Mouse (Mus musculus) mouse trophoblast stem cell (cell line): ENCODE results near the gene Sema6d.

Experiments used
- in situ Hi-C, 2 experiments: fragments of 300-500 bp; cut with MseI, MboI; formaldehyde crosslinking; loops; 2 replicates in 1 of 2; 3 replicates in 1 of 2; pipeline ENCODE4 v1.15.1; 2025

Sema6d gene

GRCm38 (mm10) chr2:124612727-124613510 is 523.1 kb downstream of the Sema6d start:
- in situ Hi-C loops: loop anchor here in 1 of 2 experiments (25.0 kb wide), 1 partner anchor 574 kb away; no protein-coding TSS in a partner anchor

DNA sequence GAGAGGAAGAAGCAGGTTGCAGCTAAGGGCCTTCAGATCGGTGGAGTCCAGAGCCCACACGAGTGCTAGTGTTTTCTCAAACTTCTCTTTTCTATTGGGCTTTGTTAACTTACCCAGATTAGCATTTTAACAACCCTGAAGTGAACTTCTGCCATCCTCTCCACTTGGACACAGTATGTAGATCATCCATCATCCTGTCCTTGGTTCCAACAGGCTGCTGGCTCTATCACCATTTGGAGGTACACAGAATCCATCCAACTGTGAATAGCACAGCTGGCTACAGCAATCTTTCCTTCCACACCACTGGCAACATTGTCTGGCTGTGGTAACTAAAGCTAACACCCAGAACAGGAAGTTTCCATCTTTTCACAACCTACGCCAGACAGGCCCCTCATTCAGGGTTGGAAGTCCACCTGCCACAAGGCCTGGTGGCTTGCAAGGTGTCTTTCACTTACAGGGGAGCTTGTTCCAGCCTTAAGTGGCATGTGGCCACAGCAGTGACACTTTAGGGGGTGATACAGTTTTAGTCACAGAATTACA is 524.0 kb downstream of the Sema6d start:
- in situ Hi-C loops: loop anchor here in 1 of 2 experiments (25.0 kb wide), 1 partner anchor 574 kb away; no protein-coding TSS in a partner anchor

GRCm38 (mm10) chr2:124616746-124617145 is 527.0 kb downstream of the Sema6d start:
- in situ Hi-C loops: loop anchor here in 1 of 2 experiments (25.0 kb wide), 1 partner anchor 571 kb away; no protein-coding TSS in a partner anchor

GRCm38 (mm10) chr2:124617440-124617839 is 527.7 kb downstream of the Sema6d start:
- in situ Hi-C loops: loop anchor here in 1 of 2 experiments (25.0 kb wide), 1 partner anchor 570 kb away; no protein-coding TSS in a partner anchor

- in situ Hi-C loops: loop anchor here in 1 of 2 experiments (25.0 kb wide), 1 partner anchor 569 kb away; no protein-coding TSS in a partner anchor
These were observed 528.3 kb downstream of the Sema6d start for GRCm38 (mm10) chr2:124618091-124618490.

GRCm38 (mm10) chr2:124618526-124619219 is 528.9 kb downstream of the Sema6d start:
- in situ Hi-C loops: loop anchor here in 1 of 2 experiments (25.0 kb wide), 1 partner anchor 569 kb away; no protein-coding TSS in a partner anchor

- in situ Hi-C loops: loop anchor here in 1 of 2 experiments (25.0 kb wide), 1 partner anchor 567 kb away; no protein-coding TSS in a partner anchor
These were observed 530.7 kb downstream of the Sema6d start for GRCm38 (mm10) chr2:124620470-124620869.

DNA sequence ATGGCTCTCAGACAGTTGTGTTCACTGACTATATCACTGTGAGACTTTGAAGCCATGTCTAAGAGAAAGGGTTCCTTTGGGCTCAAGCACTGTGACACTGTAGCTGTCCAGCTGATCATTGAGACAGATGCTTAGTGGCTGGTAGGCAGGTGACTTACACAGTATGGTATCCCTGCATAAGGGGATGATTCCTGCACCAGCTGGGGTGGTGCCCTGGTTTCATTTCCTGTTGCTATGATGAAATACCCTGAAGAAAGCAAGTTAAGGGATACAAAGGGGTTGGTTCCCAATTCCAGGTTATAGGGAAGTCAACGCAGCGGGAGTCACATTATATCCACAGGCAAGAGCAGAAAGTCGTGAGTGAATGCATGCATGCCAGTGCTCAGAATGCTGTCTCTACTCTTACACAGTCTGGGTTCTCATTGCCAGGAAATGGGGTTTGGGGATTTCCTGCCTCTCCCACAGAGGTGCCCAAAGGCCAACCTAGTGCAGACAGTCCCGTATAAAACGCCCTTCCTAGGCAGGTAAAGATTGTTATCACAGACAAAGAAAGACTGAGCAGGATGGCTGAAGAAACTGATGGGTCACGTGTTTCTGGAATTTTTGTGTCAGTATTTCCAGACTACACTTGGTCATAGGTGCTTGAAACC is 532.3 kb downstream of the Sema6d start:
- in situ Hi-C loops: loop anchor here in 1 of 2 experiments (25.0 kb wide), 1 partner anchor 565 kb away; no protein-coding TSS in a partner anchor

GRCm38 (mm10) chr2:124624247-124624929 is 534.6 kb downstream of the Sema6d start:
- in situ Hi-C loops: loop anchor here in 1 of 2 experiments (25.0 kb wide), 1 partner anchor 563 kb away; no protein-coding TSS in a partner anchor

DNA sequence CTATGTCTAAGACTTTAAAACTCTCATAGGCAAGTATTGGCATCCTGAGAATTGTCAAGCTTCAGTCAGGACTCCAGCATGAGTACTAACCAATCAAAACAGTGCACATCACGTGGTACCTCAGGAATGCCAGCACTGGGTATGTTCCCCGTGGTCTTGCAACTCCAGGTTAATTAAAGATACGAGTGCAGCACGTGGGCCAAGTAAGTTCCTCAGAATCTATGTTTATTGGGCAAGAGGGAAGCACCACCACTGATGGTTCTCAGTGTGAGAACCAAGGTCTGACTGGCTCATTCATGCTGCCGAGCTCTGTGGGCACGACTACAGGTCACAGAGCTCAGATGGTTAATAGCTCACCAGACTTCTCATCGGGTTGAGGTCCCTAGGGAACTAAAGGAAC is 536.7 kb downstream of the Sema6d start:
- in situ Hi-C loops: no loop called here

- in situ Hi-C loops: no loop called here
These were observed 537.9 kb downstream of the Sema6d start for GRCm38 (mm10) chr2:124627664-124628063.

- in situ Hi-C loops: no loop called here
These were observed 538.9 kb downstream of the Sema6d start for GRCm38 (mm10) chr2:124628701-124629100.

- in situ Hi-C loops: no loop called here
These were observed 544.7 kb downstream of the Sema6d start for GRCm38 (mm10) chr2:124634400-124634998.

DNA sequence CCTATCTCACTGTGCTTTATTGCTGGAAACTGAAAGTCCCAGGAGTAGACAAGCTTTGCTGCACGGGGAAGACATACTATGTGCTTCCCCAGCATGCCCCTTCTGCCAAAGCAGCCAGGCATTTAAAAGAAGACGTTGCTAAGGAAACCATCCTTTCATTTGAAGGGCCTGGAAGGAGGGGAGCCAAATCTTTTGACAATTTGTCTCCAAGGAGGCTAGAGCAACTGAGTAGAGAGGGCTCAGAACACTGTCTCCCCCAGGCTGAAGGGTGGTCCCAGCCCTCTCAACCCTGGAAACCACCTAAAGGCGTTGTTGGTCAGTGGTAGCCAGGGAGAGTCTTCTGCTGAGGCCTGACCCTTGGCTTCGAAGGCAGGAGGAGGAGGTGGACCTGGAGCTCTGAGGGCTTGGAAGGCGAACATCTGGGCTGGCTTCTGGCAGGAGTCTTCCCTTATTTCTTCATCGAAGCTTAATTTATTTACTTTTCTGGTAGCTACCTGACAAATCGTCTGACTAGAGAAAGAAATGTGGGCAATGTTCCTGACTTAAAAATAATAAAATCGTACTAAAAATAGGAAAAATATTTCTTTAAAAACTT is 545.6 kb downstream of the Sema6d start:
- in situ Hi-C loops: no loop called here

DNA sequence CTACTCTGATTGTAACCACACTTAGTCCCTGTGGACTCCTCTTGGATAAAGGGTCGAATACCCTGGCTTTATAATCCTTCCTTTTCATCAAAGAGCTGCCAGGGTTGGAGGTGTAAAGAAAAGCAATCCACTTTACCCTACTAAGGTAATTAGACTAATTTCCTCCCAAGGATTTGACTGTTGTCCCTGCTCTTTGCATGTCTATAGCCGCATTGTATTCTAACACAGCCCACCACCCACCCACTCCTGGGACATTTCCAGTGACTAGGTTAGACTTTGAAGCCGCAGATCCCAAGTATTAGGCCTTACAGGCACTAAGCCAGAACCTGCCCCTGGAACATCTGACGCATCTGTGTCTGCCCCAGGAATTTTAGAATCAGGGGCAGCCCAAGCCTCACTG is 547.3 kb downstream of the Sema6d start:
- in situ Hi-C loops: no loop called here

- in situ Hi-C loops: no loop called here
These were observed 549.6 kb downstream of the Sema6d start for GRCm38 (mm10) chr2:124639221-124639963.

DNA sequence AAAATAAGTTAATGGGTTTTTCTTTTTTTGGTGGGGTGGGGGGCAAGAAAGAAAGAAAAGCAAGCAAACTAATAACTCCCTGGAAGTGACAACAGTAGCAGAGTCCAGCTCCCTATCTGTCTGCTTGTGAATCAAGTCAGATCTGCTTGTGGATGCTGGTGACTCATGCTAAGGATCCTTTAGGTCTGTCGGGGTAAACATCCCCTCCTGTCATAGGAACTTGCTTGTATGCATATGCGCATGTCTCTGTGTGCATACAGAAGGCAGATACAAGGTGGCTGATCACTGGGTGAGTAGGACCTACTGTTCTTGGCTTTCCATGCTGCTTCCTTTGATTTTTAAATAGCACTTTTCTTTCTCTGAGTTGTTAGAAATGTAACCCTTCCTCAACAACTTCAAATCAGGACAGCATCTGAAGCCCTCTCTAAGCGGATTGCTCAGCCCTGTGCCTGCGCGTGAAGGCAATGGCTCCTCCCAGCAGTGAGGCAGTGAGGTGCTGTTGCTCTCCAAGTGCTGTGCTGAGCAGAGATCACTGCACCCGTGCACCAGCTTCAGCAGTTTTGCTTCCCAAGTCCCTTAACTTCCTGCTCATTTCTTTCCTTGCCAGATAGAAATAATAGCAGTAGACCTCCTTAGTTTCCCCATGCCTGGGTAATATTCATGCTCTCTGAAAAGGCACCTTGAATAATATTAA is 550.9 kb downstream of the Sema6d start:
- in situ Hi-C loops: no loop called here

DNA sequence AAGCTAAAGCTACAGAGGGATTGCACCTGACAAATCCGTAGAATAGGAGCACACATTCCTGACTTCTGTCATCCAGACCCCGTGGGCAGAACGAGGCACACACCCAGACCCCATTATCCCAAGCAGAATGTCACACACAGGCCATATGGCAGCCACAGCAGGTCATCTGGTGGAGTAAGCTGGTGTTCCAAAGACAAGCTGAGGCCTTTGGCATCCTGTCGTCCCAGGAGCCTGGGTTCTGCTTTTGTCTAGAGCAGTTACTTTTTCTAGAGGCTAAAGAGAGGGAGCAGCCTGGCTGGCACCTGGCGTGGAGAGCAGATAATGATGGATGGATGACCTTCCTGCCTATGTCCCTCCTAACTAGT is 551.4 kb downstream of the Sema6d start:
- in situ Hi-C loops: no loop called here

DNA sequence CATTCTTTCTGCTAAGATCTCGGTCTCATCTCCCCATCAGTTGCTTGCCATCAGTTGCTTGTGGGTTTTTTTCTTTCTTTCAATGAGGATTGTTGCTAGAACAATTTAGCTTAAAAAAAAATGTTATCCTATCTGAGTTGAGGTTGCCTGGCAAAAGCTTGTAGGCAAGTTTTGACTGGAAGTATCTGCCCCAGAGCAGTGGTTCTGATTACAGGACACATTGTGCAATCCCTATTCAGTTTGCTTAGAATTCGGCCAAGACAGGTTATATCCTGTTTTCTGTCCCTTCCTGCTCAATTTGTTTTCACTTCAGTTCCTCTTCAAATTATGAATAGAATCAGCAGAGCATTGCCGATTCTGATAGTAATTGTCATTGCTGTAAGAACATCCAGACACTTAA is 552.4 kb downstream of the Sema6d start:
- in situ Hi-C loops: no loop called here
